Mouse (Mus musculus): ENCODE measurements around the gene Tas1r2. TPM values are rescaled to one million over a fixed set of nuclear protein-coding genes. Genes with fewer than 3 reads are reported as not detected.

Tas1r2 gene
- total and polyA plus RNA-seq, 2 experiments from 2014 or later: not detected

GRCm38 (mm10) chr4:139684639-139685017, 31.3 kb downstream of the Tas1r2 start:
- DNase-seq (ENCODE audit: low spot score) (peak; percentile 72), ATAC-seq (ENCODE audit: low FRiP score) (no peak)
- Histone ChIP-seq H3K9ac (replicated peaks; ENCODE audit: low read length, poor library complexity, severe bottlenecking) (no peak overlapping the region), H3K4me2 (ENCODE audit: low read depth, low read length, poor library complexity, severe bottlenecking) (no peak overlapping the region), H3K9me3 (ENCODE audit: low read length) (peaks cover 10% of the 10 kb centered on the region; the same call in 1 of the 2 replicates), H3K36me3 (ENCODE audit: insufficient read depth, low read length) (no peaks in the 10 kb centered on the region), H3K4me1 (ENCODE audit: insufficient read depth, low read length) (no peaks in the 10 kb centered on the region), H3K4me3 (ENCODE audit: low read depth, low read length) (no peak overlapping the region), H3K27me3 (ENCODE audit: insufficient read depth, low read length) (no peaks in the 10 kb centered on the region), H3K27ac (ENCODE audit: low read depth, low read length) (no peak overlapping the region)
- 7% methylated on average over 3 of the region's 3 CpGs for WGBS
- peak; percentile 87 for TF ChIP-seq CTCF (IDR thresholded peaks at IDR 0.05)

DNA sequence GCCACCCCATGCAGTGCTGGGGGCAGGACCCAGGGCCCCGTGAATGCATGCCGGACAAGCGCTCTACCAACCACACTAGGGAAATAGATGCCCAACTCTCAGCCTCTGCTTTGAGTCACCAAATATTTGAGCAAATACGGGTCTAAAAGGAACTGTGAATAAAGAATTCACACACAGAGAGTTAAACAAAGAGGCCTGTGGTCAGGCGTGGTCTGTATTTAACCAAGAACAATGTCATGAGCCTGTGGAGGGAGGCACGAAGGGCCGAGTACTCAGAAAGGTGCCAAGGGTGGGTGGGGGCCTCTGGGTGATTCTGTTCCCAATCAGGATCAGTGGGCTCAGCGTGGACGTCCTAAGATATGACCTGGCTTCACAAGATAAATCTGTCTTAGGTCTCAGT, 34.7 kb downstream of the Tas1r2 start:
- no peak overlapping the region for H3K4me2 ChIP-seq (ENCODE audit: low read depth, low read length, poor library complexity, severe bottlenecking)
- 59% methylated on average over 9 of the region's 9 CpGs for WGBS
- H3K4me1 ChIP-seq (ENCODE audit: insufficient read depth, low read length): no peaks in the 10 kb centered on the region
- no peak for ATAC-seq (ENCODE audit: low FRiP score)
- no peak for DNase-seq (ENCODE audit: low spot score)
- no peak overlapping the region for H3K4me3 ChIP-seq (ENCODE audit: low read depth, low read length)
- no peaks in the 10 kb centered on the region for H3K27me3 ChIP-seq (ENCODE audit: insufficient read depth, low read length)
- no peaks in the 10 kb centered on the region for H3K9me3 ChIP-seq (ENCODE audit: low read length)
- TF ChIP-seq CTCF (IDR thresholded peaks at IDR 0.05): no peak
- no peak overlapping the region for H3K27ac ChIP-seq (ENCODE audit: low read depth, low read length)
- H3K36me3 ChIP-seq (ENCODE audit: insufficient read depth, low read length): no peaks in the 10 kb centered on the region
- no peak overlapping the region for H3K9ac ChIP-seq (replicated peaks; ENCODE audit: low read length, poor library complexity, severe bottlenecking)

DNA sequence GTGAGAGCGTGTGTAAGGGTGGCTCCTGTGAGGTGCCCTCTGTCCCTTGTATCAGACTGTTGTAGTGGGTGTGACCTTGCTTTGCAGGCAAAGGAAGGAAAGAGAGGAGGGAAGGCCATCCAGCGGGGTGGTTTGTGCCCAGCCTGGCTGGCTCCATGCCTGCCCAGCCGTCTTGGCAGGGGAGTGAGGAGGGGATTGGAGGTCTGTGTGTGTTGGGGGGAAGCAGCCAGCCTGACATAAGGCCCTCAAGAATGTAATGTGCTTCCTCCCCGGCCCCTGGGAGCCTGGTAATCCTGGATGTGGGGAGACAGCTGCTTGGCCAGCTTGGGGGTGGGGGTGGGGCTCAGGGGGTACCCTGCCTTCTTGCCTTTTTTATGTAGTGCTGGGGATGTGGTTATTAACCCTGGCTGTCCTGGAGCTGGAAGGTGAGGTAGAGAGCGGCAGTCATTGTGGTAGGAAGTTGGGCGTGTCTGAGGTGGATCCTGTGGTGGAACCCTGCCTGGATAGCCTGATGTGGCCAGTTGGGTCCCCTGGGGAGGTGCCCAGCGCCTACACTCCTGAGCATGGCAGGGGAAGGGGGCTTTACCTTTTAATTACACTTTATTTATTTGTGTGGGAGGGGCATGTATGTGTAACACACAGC, 36.4 kb downstream of the Tas1r2 start:
- no peak for TF ChIP-seq CTCF (IDR thresholded peaks at IDR 0.05)
- H3K4me1 ChIP-seq (ENCODE audit: insufficient read depth, low read length): no peaks in the 10 kb centered on the region
- no peak overlapping the region for H3K27ac ChIP-seq (ENCODE audit: low read depth, low read length)
- no peak overlapping the region for H3K9ac ChIP-seq (replicated peaks; ENCODE audit: low read length, poor library complexity, severe bottlenecking)
- 40% methylated on average over 7 of the region's 7 CpGs for WGBS
- DNase-seq (ENCODE audit: low spot score) (peak; percentile 48), ATAC-seq (ENCODE audit: low FRiP score) (no peak)
- no peaks in the 10 kb centered on the region for H3K9me3 ChIP-seq (ENCODE audit: low read length)
- H3K36me3 ChIP-seq (ENCODE audit: insufficient read depth, low read length): no peaks in the 10 kb centered on the region
- H3K4me2 ChIP-seq (ENCODE audit: low read depth, low read length, poor library complexity, severe bottlenecking): no peak overlapping the region
- H3K27me3 ChIP-seq (ENCODE audit: insufficient read depth, low read length): no peaks in the 10 kb centered on the region
- no peak overlapping the region for H3K4me3 ChIP-seq (ENCODE audit: low read depth, low read length)

GRCm38 (mm10) chr4:139693315-139693714, 40.0 kb downstream of the Tas1r2 start:
- H3K27ac ChIP-seq (ENCODE audit: low read depth, low read length): no peak overlapping the region
- DNase-seq (ENCODE audit: low spot score) (no peak), ATAC-seq (ENCODE audit: low FRiP score) (no peak)
- H3K9ac ChIP-seq (replicated peaks; ENCODE audit: low read length, poor library complexity, severe bottlenecking): no peak overlapping the region
- H3K36me3 ChIP-seq (ENCODE audit: insufficient read depth, low read length): no peaks in the 10 kb centered on the region
- 17% methylated on average over 5 of the region's 5 CpGs for WGBS
- H3K27me3 ChIP-seq (ENCODE audit: insufficient read depth, low read length): no peaks in the 10 kb centered on the region
- TF ChIP-seq CTCF (IDR thresholded peaks at IDR 0.05): no peak
- H3K4me1 ChIP-seq (ENCODE audit: insufficient read depth, low read length): no peaks in the 10 kb centered on the region
- no peak overlapping the region for H3K4me2 ChIP-seq (ENCODE audit: low read depth, low read length, poor library complexity, severe bottlenecking)
- no peaks in the 10 kb centered on the region for H3K9me3 ChIP-seq (ENCODE audit: low read length)
- H3K4me3 ChIP-seq (ENCODE audit: low read depth, low read length): no peak overlapping the region

- DNase-seq (ENCODE audit: low spot score): no peak
- Histone ChIP-seq H3K27ac (ENCODE audit: low read depth, low read length) (no peak overlapping the region), H3K4me1 (ENCODE audit: insufficient read depth, low read length) (no peaks in the 10 kb centered on the region), H3K4me2 (ENCODE audit: low read depth, low read length, poor library complexity, severe bottlenecking) (no peak overlapping the region), H3K27me3 (ENCODE audit: insufficient read depth, low read length) (no peaks in the 10 kb centered on the region), H3K4me3 (ENCODE audit: low read depth, low read length) (no peak overlapping the region), H3K9me3 (ENCODE audit: low read length) (no peaks in the 10 kb centered on the region), H3K36me3 (ENCODE audit: insufficient read depth, low read length) (no peaks in the 10 kb centered on the region), H3K9ac (replicated peaks; ENCODE audit: low read length, poor library complexity, severe bottlenecking) (no peak overlapping the region)
- ATAC-seq (ENCODE audit: low FRiP score): no peak
- WGBS: 18% methylated on average over 9 of the region's 9 CpGs
- no peak for TF ChIP-seq CTCF (IDR thresholded peaks at IDR 0.05)
Measured at GRCm38 (mm10) chr4:139697755-139698154, 44.4 kb downstream of the Tas1r2 start.

DNA sequence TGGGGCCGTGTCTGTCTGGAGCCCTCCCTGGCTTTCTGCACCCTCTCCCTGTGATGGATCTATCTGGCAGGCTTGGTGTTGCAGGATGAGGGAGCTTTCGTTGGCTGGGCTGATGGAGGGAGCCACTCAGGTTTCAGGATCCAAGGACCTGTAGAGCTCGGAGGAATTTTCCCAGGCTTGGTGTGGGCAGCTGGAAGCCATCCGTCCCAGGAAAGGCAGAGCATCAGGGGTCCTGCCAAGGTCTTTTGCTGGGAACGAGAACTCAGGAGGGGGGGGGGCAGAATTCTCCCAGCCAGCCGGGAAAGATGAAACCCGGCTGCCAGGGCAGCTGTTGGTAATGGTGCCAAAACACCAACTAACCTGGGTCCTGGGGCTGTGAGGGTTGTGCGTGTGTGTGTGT, 45.3 kb downstream of the Tas1r2 start:
- DNase-seq (ENCODE audit: low spot score): no peak

More for the DNA sequence above, 45.3 kb downstream of the Tas1r2 start:
- no peaks in the 10 kb centered on the region for H3K36me3 ChIP-seq (ENCODE audit: insufficient read depth, low read length)
- WGBS: 73% methylated on average over 8 of the region's 8 CpGs
- ATAC-seq (ENCODE audit: low FRiP score): no peak
- TF ChIP-seq CTCF (IDR thresholded peaks at IDR 0.05): no peak
- no peaks in the 10 kb centered on the region for H3K4me1 ChIP-seq (ENCODE audit: insufficient read depth, low read length)
- H3K4me3 ChIP-seq (ENCODE audit: low read depth, low read length): no peak overlapping the region
- no peak overlapping the region for H3K4me2 ChIP-seq (ENCODE audit: low read depth, low read length, poor library complexity, severe bottlenecking)
- 0 out of 2 replicates have a peak, but pooled peaks cover 2% of the 10 kb centered on the region for H3K27me3 ChIP-seq (ENCODE audit: insufficient read depth, low read length)
- H3K9me3 ChIP-seq (ENCODE audit: low read length): no peaks in the 10 kb centered on the region
- H3K9ac ChIP-seq (replicated peaks; ENCODE audit: low read length, poor library complexity, severe bottlenecking): no peak overlapping the region
- H3K27ac ChIP-seq (ENCODE audit: low read depth, low read length): no peak overlapping the region
